Mouse (Mus musculus) embryonic facial prominence, embryonic 10.5 days (tissue): ENCODE measurements around the gene Gm10944. TPM values are rescaled to one million over a fixed set of nuclear protein-coding genes. Genes with fewer than 3 reads are reported as not detected.

Experiments
- DNase-seq: peaks from one replicate; pipeline ENCODE4 v3.0.0-alpha.2; 2017; ENCODE audit warnings: low spot score
- H3K27ac ChIP-seq: fragments of 300-500 bp; sonication (generic); replicated peaks from 2 replicates; pipeline ENCODE4 v1.5.1; 2016; ENCODE audit warnings: mild to moderate bottlenecking
- H3K27me3 ChIP-seq: fragments of 300-500 bp; sonication (generic); replicated peaks from 2 replicates; pipeline ENCODE4 v1.6.1; 2016; ENCODE audit warnings: low read depth, mild to moderate bottlenecking; ENCODE audit not compliant: poor library complexity, severe bottlenecking
- H3K36me3 ChIP-seq: fragments of 300-500 bp; sonication (generic); replicated peaks from 2 replicates; pipeline ENCODE4 v1.6.1; 2016; ENCODE audit warnings: mild to moderate bottlenecking, moderate library complexity
- H3K4me1 ChIP-seq: fragments of 300-500 bp; sonication (generic); 2 replicates; pipeline ENCODE4 v1.6.1; 2016
- H3K4me3 ChIP-seq: fragments of 300-500 bp; sonication (generic); 2 replicates; pipeline ENCODE4 v1.5.1; 2016; ENCODE audit warnings: mild to moderate bottlenecking, moderate library complexity
- H3K9me3 ChIP-seq: fragments of 300-500 bp; sonication (generic); 2 replicates; pipeline ENCODE4 v1.6.1; 2016; ENCODE audit warnings: mild to moderate bottlenecking
- WGBS: fragments of 180-500 bp; shearing (Covaris S2); methylation state at CpG from one replicate; pipeline ENCODE4 v1.1.7; 2016; 5-methylcytosine and 5-hydroxymethylcytosine counted together
- polyA plus RNA-seq: library from polyadenylated mRNA; unstranded; fragments of >200 nt; fragmentation: Nextera tagmentation; extraction: Ambion mirVana; gene quantifications from 2 replicates; pipeline ENCODE4 v1.2.1, GENCODE M21; 2016

The Gm10944 gene
- polyA plus RNA-seq, 1 experiment from 2014 or later: not detected

- H3K4me1 ChIP-seq: no peaks in the 10 kb centered on the region
- no peaks in the 10 kb centered on the region for H3K27me3 ChIP-seq
- no peak for DNase-seq
- H3K27ac ChIP-seq: no peak overlapping the region
- no peaks in the 10 kb centered on the region for H3K36me3 ChIP-seq
- H3K9me3 ChIP-seq: no peaks in the 10 kb centered on the region
- 83% methylated on average over 3 of the region's 3 CpGs for WGBS
- no peak overlapping the region for H3K4me3 ChIP-seq
Observed at GRCm38 (mm10) chr10:10726501-10726900, 45.4 kb downstream of the Gm10944 start.

Other genes with a start within 250 kb of the Gm10944 start
- gene Adgb, start 209.0 kb upstream of the Gm10944 start, polyA plus RNA-seq: 0.07 and 0.11 TPM in 2 replicates
- gene Rab32, start 123.1 kb upstream of the Gm10944 start, polyA plus RNA-seq: 7.0 and 7.9 TPM in 2 replicates